Mouse (Mus musculus): ENCODE measurements around the gene Trip10.

Trip10 gene

DNA sequence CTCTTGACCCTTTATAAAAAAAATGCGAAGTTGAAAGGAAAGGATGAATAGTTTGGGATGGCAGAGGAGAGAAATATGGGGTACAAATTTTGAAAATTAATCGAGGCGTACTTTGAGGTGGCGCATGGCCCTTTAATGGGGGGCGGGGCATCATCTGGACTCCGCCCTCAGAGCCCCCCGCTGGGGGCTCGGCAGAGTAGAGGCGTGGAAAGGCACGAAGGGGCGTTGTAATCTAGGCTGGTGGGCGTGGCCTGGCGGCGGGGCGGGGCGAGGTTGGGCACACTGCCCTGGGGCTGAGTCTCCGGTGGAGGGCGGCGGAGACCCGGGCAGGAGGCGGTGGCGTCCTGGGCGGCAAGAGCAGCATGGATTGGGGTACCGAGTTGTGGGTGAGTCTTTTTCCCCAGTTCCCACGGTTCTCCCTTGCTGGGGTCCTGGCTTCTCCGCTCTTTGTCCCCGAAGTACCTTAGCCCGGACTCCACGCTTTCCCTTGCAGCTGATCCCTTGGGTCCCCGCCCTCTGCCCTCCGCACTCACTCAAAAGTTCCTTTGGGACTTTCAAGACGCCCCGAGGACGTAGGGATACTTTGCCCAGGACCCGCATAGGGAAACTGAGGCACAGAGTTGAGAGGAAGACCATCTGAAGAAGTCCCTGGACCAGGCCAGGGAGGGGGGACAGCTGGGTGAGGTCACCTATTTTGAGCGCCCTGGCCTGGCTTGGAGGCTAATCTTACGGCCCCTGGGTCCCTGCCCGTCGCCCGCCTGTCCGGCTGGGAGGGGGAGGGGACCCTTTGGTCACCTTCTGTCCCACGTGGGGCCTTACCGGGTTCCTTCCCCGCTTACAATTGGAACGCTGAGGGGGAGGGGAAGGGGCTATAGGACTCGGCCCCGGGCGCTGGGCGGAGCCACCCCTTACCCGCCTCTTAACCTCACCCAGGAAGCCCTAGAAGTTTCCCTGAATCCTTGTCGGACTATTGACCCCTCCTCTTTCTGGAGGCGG is at the start of gene Trip10:
Gene Trip10 (plus strand): TSS at position 270 of the 996 bp plus-strand sequence.
- peak; percentile 95 to 97 for DNase-seq (ENCODE audit: low spot score in 2 of 2)

DNA sequence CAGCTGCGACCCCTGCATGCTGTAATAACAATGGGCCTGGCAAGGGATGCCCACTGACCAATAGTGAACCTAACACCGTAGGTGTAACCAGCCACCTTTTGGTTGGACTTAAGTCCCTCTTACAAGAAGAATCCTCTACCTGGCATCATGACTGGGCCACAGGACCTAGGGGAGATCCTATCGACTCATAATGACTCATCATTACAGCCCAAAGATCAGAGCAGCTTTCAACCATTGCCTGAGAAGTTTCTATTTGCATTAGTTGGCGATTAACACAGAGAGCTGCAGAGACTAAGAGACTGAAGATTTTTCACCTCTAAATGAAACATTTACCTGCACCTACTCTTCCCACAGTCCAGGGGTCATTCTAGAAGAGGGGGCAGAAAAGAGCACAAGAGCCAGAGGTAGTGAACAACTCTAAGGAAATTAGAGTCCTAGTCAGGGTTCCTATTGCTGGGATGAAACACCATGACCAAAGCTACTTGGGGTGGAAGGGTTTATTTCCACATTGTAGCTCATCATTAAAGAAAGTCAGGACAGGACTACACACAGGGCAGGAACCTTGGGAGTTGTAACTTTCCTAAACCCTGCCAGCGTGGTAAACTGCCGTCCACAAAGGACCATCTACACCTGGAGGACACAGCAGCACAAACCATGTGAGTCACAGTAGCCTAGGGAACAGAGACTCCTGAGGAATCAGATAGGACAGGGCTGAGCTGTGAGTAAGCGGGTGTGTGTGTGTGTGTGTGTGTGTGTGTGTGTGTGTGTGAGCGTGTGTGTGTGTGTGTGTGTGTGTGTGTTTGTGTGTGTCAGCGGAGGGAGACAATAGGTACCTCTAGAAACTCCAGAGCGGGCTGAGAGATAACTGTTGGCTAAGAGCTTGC is 47.2 kb upstream of the Trip10 start:
- no peak for DNase-seq (ENCODE audit: low spot score in 2 of 2)

- DNase-seq (ENCODE audit: low spot score in 2 of 2), result no peak
Observed at GRCm38 (mm10) chr17:57207938-57208337, 41.3 kb upstream of the Trip10 start.

DNA sequence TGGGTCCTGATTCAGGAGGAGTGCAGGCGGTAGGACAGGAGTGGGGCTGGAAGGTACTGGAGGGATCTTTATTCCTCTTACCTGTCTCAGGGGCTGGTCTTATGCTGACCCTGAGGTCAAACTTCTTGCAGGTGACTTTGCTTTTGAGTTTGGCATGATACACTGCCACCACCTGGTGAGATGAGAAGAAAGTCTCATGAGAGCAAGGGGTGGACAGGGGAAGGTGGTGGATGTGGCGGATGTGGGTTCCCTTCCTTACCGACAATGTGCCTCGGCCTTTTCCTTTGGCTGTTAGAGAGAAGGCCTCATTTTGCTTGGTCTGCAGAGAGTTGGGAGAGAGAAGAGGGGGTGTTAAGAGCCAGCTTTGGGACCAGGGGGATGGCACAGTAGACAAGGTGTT is 39.9 kb upstream of the Trip10 start:
- DNase-seq (ENCODE audit: low spot score in 2 of 2), result no peak

- DNase-seq (ENCODE audit: low spot score in 2 of 2), result no peak
Observed at GRCm38 (mm10) chr17:57211501-57211900, 37.8 kb upstream of the Trip10 start.

GRCm38 (mm10) chr17:57214676-57215387 is 34.4 kb upstream of the Trip10 start:
- DNase-seq (ENCODE audit: low spot score in 2 of 2), result no peak

DNA sequence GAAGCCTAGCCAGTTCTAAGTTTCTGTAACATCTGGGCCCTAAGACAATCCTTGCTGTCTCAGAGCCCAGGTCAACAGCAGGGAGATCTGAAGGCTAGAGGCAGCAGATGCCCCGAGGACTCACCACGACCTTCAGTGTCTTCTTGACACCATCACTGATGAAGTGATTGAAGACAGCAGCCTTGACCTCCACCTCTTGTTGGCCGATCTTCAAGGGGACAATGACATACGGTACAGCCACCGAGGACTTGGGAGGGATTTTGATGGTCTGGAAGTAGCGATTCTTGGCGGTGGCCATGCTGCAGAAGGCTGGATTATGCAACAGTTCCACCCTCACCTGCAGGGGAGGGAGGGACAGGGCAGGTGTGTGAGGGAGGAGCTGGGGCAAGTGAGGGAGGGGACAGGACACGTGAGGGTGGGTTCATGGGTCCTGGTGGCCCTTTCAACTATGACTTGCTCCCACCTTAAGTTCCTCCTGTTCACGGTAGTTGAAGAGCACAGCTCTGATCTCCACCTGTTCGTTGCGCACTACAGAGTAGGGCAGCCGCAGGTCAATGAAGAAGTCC is 30.8 kb upstream of the Trip10 start:
- no peak for DNase-seq (ENCODE audit: low spot score in 2 of 2)

- DNase-seq (ENCODE audit: low spot score in 2 of 2), result peak; percentile 51 to 63
Observed at GRCm38 (mm10) chr17:57219167-57219883, 29.9 kb upstream of the Trip10 start.

DNA sequence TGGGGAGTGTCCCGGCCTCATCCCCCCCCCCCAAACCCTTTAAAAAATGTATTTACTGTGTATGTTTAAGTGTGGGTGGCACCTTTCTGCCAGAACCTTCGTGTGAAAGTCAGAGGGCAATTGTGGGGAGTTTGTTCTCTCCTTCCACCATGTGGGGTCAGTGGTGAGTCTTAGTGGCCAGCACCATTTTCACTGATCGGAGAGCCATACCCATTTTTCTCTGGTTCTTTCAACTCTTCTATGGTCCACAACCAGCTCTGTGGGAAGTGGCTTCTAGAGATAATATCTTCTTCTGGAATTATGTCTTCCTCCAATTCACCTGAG is 29.4 kb upstream of the Trip10 start:
- DNase-seq (ENCODE audit: low spot score in 2 of 2), result peak in 1 of 2 experiments; percentile 21

DNA sequence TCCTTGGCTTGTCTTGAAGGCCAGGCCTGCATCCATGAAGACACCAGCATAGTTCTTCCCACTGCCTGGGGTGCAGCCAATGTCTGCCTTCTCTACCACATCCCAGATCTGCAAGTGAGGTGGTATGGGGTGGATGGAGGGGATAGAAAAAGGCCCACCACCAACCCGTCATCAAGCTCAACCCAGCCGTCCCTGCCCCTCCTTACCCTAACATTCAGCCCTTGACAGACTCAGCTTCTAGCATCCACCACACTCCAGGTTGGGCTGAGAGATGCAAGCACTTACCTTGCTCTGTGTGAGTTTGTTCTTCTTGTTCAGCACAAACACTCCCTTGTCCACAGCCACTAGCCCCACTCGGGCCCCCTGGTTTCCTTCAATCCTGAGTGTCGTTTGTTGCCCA is 27.3 kb upstream of the Trip10 start:
- DNase-seq (ENCODE audit: low spot score in 2 of 2), result no peak

DNA sequence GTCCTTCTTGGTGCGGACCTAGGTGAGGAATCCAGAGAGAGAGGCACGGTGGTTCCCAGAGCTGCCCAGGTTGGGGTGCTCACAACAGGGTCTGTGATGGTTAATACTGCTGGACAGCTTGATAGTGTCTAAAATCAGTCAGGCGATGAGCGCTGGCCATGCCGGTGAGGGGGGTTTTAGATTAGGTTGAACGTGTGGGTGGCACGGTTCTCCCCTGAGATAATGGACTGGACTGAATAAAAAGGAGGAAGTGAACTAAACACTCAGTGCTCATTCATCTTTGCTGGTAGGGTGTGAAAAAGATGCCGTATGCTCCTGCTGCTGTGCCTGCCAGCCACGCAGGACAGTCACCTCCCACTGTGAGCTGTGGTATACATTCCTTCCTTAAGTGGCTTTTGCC is 25.9 kb upstream of the Trip10 start:
- DNase-seq (ENCODE audit: low spot score in 2 of 2), result no peak

DNA sequence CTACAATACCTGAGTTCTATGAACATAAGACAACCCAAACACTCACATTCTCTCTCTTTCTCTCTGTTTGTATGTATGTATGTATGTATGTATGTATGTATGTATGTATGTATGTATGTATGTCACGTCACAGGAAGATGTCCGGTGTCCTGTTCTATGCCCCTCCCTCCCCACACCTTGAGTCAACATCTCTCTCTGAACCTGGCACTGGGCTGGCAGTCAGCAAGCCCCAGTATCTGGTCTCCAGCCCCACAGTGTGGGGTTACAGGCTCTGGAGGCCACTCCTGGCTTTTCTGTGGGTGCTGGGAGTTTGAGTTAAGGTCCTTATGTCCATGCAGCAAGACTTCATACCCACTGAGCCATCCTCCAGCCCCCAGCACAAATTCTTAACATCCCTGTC is 21.8 kb upstream of the Trip10 start:
- DNase-seq (ENCODE audit: low spot score in 2 of 2), result no peak

DNA sequence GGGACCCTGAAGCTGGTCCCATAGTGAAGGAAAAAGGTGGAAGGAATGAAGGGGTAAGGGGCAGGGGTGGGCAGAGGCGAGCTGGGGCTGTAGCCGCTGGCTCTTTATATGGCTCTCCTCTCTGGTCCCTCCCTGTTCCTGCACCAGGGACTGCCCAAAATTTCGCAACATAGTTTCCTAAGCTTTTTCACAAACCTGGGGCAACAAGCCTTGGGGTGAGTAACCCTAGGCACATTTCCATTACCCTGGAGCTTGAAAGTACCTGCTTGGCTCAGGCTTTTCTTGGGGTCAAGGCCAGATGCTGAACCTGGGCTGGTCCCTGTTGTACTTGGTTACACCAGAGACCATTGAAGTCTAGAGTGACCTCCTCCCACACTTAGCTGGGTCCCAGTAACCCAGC is 21.2 kb upstream of the Trip10 start, which contains the start of gene C3:
Gene C3 (minus strand): TSS at position 123 of the 400 bp plus-strand sequence.
- peak; percentile 34 to 37 for DNase-seq (ENCODE audit: low spot score in 2 of 2)

- DNase-seq (ENCODE audit: low spot score in 2 of 2), result no peak
Observed at GRCm38 (mm10) chr17:57228873-57229272, 20.4 kb upstream of the Trip10 start.

DNA sequence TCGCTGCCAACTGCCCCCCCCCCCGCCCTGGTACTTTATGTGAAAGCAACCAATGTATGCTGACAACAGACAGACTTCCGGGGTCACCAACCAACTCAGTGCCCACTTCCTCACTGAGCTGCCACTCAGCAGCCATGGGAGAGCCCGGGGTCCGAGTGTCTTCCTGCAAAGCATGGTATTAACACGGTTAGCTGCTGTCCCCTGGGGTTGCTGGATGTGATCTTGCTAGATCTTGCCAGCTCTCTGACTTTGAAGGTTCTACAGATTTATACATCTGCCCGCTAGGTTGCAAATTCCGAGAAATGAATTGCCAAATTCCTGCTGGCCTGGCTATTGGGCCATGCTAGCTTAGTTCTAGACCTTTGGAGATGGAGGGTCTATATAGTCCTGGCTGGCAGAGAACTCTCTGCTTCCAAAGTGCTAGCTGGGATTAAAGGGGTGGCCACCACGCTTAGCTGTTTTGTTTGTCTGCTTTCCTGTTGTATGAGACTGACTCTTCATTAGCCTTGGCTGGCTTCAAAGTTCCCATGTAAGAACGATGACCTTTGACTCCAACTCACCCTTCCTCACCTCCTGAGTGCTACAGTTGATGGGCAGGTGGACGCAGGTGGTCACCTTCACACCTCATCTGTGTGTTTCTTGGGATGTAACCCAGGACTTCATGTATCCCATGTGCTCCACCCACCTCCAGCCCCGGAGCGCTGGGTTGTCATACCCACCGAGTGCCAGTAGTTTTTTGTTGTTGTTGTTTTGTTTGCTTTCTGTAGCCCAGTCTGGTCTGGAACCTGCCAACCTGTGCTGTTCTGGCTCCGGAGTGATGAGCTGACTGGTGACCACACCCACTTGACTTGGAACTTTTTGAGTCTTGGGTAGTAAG is 19.2 kb upstream of the Trip10 start:
- no peak for DNase-seq (ENCODE audit: low spot score in 2 of 2)

GRCm38 (mm10) chr17:57230728-57231125 is 18.5 kb upstream of the Trip10 start:
- peak in 1 of 2 experiments; percentile 53 for DNase-seq (ENCODE audit: low spot score in 2 of 2)

DNA sequence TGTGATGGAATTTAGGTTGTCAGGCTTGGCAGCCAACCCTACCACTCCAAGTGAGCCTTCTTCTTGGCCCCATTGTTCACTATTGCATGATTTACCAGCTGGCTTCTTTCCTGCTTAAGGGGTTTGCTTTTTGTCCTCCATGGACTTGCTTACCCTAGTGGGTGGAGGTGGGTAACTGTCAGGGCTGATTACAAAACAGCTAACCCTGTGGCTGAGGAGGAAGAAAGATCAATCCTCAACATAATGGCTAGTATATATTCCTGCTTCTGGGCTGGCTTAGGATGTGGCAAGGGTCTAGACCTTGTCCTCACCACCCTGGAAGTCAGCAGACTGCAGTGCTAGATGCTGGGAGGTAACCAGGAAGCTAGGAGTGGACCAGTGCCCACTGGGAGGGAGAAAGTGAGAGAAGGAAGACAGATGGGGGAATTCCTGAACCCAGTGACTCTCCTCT is 17.9 kb upstream of the Trip10 start:
- peak; percentile 47 to 57 for DNase-seq (ENCODE audit: low spot score in 2 of 2)

DNA sequence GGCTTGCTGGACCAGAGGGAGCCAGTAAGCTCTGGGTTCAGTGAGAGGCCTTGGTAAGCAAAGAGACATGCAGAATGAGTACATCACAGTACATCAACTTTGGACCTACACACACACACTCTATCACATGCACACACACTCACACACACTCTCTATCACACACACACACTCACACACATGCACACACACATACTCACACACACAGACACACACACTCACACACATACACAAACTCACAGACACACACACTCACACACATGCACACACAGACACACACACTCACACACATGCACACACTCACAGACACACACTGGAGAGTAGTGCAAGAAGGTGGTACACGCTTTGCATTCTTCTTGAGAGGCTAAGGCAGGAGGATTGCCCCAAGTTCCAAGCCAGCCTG is 17.1 kb upstream of the Trip10 start:
- DNase-seq (ENCODE audit: low spot score in 2 of 2), result no peak

GRCm38 (mm10) chr17:57233038-57233437 is 16.2 kb upstream of the Trip10 start:
- DNase-seq (ENCODE audit: low spot score in 2 of 2), result no peak

Data from heart, adult 9 months (tissue).